Mouse (Mus musculus) adrenal gland, postnatal 36 days (tissue): Measurements from ENCODE around the gene Misp. TPM values are rescaled to one million over a fixed set of nuclear protein-coding genes. Genes with fewer than 3 reads are reported as not detected.

Experiments
- DNase-seq, 2 experiments: peaks; one replicate each; pipeline ENCODE4 v3.0.0; 2021; ENCODE audit warnings: mixed read lengths in 1 of 2
- long read RNA-seq, 2 experiments: library from polyadenylated mRNA; stranded (forward); transcript quantifications; one replicate each; pipeline ENCODE4 v2.0.0; 2021; ENCODE audit warnings: borderline sequencing depth in 2 of 2
- total RNA-seq, 2 experiments: library from RNA; stranded (reverse); gene quantifications; 2 replicates each; pipeline ENCODE4 v1.2.3; 2021

The Misp gene
- under 1 TPM in 1 of 2 experiments, not detected in 1; 0.43 TPM for total RNA-seq
- long read RNA-seq, experiment 1 = 0 reads
- long read RNA-seq, experiment 2 = 0 reads

DNA sequence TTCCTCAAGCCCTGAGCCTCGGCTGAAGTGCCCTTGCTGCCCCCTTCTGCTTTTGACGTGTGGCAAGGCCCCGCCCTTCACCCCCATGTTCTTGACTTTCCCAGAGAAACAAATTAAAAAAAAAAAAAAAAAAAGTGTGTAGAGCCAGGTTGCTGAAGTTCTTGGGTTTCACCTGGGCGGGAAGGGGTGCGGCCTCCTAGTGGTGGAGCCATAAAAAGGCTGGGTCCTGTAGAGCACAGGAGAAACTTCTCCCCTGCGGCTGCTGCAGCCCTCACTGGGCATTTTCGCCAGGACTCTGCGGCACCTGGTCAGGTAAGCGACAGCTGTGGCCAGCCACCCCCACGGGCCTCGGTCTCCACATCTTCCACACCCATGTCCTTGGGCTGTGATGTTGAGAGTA is at the start of gene Misp:
Gene Misp (plus strand): TSS at position 208 of the 400 bp plus-strand sequence.
- no peak for DNase-seq

DNA sequence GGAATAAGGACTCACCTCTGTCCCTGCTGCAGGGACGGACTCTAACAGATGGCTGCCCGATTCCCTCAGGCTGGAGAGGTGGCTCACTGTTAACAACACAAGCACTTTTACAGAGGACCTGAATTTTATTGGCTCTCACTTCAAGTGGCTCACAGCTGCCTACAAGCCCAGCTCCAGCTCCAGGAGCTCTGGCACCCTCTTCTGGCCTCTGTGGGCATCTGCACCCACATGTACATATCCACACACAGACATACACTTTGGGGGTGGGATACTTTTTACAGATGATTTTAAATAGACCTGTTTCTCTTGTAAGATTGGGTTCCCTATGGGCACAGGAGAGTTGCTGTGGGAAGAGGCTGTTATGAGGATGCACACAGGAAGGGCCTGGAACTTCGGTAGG is 48.5 kb upstream of the Misp start:
- DNase-seq = no peak

DNA sequence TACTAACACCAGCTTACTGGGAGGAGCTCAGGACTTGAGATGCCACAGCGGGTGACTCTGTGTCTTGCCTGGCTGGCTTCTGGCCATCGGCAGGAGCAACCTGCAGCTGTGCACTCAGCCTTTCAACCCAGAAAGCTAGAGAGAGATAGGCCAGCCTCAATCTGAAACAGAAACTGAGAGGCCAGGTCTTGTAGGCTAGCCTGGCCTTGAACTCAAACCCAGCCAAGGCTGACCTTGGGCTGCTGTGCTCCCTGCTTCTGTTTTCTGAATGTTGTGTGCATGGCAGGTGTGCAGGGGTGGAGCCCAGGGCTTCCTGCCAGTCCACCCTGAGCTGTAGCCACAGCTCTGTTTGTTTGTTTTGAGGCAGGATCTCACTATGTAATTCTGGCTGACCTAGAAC is 47.6 kb upstream of the Misp start:
- peak in 1 of 2 experiments; percentile 19 for DNase-seq

DNA sequence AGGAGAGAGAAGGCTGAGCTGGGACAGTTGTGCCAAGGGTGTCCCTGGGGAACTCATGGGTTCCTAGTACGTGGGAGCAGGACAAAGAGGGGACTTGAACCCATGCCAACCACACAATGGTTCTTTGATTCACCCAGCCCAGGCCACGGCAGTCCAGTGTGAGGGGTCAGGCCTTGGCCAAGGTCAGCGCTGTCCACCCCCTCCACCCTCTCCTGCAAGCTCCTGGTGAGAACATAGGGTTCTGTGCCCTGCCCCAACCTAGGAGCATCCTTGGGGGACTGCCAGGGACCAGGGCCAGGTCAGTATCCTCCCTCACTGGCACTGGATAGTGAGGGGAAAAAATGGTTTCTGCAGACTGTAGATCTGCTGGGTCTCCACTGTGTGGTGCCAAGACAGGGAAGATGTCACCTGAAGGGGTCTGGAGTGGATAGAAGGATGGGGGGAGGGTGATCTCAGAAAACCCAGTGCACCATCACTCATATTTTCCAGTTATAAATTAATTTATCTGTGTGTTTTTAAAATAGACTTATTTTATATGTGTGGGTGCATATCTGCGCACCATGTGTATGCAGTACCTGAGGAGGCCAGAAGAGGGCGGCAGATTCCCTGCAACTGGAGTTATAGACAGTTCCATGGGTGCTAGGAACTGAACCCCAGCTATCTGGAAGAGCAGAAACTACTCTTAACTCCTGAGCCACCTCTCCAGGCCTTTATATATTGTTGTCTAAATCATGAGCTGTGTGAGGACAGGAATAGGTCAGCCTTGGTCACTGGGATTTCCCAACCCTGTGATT is 46.1 kb upstream of the Misp start:
- DNase-seq = no peak

DNA sequence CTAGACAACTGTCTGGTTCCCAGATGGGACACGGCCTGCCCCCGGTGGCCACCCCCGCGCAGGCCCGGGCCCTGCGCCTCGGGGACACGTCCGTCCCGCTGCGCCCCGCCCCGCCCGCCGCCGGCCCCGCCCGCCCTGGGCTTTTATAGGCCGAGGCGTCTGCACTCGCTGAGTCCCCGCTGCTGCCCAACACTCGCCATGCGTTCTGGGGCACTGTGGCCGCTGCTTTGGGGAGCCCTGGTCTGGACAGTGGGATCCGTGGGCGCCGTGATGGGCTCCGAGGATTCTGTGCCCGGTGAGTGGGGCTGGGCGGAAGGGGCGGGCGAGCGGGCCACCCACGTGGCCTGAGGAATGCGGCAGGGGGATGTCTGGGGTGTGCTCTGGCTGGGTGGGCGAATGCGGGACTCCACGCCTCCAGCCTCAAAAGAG is 43.7 kb upstream of the Misp start, which contains the start of gene Fstl3:
Gene Fstl3 (plus strand): TSS at position 170 of the 429 bp plus-strand sequence.
- peak; percentile 72 to 79 for DNase-seq

DNA sequence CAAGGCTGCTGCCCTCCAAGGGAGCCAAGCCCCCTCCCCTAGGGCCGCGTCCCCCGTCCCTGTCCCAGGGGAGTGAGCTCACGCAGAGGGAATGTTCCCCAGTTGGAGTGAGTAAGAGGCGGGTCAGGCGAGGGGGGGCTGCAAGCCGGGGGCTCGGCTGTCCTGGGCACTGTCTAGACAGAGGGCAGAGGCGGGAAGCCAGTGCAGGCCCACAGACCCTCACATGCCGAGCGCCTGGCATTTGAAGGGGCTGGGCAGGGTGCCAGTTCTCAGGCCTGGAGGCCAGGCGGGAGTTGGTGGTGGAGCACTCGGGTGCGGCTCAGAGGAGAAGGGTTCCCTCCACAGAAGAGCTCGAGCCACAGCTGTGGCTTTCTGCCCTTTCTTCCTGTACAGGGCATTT is 42.8 kb upstream of the Misp start:
- peak; percentile 62 to 78 for DNase-seq

DNA sequence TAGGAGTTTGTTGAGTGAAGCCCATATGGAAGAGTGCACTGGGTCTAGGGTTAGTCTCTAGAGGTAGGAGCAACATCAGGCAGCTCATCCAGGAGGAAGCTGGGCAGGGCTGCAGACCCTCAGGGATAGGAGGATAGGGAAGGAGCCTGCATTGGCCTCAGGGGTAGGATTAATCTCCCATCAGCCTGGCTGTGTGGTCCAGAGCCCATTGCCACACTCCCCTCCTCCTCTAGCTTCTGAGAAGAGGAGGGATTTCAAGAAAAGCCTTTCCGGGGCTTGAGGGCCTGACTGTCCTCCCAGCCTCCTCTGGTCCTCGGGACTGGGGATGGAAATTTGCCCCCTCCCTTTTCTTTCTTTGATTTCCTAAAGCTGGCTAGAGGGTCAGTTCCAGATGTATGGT is 41.6 kb upstream of the Misp start:
- no peak for DNase-seq

DNA sequence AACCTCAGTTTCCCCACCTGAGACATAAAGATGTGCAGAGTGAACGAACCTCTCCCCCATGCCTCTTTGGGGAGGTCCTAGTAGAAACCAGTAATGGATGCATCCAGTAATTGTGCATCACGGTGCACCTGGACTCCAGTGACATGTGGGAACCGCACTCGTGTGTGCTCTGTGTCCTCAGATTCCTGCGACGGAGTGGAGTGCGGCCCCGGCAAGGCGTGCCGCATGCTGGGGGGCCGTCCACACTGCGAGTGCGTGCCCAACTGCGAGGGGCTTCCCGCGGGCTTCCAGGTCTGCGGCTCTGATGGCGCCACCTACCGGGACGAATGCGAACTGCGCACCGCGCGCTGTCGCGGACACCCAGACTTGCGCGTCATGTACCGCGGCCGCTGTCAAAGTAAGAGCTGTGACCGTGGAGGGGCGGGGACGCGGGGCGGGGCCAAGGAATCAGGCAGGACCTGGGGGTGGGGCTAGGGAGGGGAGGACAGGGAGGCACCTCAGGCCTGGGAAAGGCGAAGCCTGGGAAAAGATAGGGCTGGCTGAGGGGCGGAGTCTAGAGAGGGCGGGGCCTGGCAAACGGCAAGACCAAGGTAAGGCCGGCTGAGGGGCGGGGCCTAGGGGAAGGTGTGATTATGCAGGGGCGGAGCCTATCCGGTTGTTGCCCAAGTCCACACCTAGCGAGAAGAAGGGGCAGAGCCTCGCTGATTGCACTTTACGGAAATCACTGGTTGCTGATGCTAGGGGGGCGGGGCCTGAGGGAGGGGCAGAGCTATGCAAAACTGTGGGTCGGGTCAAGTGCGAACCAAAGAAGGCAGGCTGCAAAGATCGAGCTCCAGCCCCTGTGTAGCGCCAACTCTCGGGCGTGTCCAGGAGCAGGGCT is 40.8 kb upstream of the Misp start:
- peak; percentile 97 to 98 for DNase-seq

DNA sequence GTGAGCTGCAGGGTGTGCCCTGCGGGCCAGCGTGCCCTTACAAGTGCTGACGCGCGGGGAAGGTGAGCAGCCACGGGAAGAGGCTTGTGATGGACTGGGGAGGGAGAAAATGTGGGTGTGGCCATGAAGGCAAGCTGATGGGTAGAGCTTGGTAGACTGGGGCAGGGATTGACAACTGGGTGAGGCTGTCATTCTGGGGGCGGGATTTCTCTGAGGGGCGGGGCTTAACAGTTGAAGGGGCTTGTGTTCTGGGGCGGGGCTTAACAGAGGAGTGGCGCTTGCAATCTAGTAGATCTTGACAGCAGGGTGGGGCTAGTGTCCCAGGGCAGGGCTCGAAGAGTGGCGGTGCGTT is 40.1 kb upstream of the Misp start:
- peak in 1 of 2 experiments; percentile 63 for DNase-seq

DNA sequence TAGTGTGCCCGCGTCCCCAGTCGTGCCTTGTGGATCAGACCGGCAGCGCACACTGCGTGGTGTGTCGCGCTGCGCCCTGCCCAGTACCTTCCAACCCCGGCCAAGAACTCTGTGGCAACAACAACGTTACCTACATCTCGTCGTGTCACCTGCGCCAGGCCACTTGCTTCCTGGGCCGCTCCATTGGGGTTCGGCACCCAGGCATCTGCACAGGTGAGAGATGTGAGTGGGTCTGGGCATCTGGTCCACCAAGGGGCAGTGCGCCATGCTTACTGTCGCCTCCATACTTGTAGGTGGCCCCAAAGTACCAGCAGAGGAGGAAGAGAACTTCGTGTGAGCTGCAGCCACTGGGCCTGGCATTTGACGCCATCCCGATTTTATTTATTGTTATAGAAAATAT is 39.6 kb upstream of the Misp start:
- no peak for DNase-seq

DNA sequence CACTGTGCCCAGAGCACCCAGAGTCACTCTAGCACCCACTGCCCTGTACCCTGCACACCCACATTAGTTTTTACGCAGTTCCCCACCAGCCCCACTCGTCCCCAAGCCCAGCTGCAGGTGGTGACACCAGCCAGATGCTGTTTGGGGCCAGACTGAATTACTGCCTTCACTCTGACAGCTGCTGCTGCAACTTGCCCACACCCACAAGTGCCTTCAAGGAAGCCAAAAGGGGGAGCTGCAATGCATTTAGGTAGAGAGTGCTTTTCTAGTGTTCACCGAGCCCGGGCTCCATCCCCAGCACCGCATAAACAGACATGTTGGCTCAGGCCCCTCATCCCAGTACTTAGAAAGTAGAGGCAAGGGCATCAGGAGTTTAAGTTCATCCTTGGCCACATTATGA is 38.8 kb upstream of the Misp start:
- DNase-seq = no peak

DNA sequence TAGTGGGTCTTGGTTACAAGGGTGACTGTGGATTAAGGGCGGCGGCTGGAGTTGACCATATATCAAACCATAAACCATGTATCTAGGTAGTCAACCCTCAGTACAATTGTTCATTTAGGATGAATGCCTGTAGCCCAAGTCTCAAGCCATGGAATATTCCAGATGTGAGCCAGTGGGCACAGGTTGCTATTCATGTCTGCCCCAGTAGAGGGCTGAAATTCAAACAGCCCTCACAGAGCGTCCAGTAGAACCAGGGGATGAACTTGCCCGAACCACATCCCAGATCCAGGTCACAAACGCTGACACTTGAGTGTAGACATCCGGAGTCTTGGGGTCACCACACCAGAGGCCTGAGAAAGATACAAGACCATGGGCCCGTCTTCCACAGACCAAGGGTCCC is 37.7 kb upstream of the Misp start:
- DNase-seq = peak in 1 of 2 experiments; percentile 33

DNA sequence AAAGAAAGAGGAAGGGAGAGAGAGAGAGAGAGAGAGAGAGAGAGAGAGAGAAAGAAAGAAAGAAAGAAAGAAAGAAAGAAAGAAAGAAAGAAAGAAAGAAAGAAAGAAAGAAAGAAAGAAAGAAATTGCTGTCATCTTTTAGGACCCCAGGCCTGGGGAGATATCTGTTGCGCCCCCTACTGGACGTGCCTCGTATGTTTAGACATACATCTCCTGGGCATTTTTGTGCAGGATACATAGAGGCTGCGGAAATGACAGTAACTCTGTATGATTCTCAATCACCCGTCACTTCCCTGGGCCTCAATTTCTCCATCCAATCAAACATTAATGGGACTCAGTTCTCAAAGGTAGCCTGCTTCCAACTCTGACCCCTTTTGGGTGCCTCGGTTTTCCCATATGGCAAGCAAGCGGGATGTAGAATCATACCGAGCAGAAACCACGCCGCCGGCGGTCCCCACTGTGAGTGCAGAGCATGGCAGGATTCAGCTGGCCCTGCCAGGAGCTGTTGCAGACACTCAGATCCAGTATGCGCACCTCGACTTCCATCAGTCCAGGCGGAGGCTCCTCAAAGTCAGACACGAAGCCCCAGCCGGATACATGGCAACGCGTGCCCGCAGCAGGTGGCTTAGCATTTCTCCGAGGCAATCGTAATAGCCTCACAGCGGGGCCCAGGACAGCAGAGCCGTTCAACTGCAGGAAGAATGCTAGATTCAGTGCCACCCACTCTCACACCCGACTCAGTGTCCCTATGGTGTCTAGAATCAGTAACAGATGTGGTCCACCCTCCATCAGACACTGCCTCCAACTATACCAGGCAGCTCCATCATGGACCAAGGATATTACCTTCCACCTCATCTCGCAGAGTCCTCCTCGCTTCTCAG is 36.6 kb upstream of the Misp start:
- no peak for DNase-seq

DNA sequence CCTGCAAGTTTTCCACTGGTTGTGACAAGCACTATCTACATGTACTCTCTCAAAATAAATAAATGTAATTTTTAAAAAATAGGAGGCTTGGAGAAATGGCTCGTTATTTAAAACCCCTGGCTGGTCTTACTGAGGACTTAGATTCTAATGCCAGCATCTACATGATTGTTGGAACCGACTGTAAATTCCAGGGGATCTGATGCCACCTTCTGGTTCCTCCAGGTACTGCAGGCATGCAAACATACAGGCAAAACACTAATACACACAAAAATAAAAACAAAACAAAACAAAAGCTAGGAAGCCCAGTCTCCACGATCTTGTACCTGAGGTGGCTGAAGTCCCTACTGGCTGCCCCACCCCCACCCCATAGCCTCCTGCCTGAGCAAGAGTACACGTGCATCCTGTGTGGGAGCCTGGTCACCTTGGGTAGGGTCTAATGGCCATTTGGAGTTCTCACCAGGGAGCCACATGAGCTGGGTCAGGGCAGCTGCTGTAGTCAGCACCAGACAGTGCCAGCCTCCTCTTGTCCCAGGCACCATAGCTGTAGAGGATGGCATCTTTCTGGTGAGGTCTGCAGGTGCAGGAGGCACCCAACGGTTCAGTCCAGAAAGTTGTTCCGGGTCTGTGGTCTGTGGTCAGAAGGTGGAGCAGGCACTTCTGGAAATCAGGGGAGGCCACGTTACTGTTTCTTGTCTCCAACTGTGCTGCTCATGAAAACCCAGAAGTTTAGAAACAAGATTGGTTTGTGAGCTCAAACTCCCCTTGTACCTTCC is 32.2 kb upstream of the Misp start:
- peak; percentile 75 to 82 for DNase-seq

DNA sequence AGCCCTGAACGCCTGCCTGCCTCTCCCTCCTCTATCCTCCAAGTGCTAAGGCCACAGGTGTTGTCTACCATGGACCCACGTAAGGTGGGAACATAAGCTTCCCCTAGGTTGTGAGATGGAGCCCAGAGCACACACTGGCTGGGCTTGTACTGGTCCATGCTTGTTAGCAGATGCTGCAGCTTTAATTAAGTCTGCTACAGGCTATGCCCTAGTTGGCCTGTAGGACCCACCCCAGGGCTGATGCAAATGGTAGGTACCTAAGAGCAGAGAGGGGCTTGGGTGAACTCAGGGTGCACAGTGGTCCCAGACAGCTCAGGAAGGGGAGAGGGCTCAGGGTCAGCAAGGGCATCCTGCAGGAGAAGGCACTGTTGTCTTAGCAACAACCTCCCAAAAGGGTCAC is 31.2 kb upstream of the Misp start:
- DNase-seq = no peak

DNA sequence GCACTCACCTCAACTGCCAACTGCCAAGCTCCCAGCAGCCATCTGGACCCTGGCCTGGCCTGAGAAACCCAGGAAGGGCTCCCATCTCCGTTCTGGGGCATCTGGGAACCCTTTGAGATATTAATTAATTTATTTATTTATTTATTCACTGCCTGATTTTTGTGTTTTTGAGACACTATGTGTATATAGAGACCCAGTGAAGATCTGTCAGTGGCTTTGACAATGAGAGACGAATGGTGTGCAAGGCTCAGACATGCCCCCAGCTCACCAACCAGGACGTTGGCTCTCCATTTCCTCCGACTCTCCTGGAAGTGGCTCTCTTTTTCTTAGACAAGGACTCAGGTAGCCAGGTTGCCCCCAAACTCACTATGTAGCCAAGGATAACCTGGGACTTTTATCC is 29.9 kb upstream of the Misp start, which contains the start of gene Prss57:
Gene Prss57 (minus strand): TSS at position 101 of the 400 bp plus-strand sequence.
- DNase-seq = no peak

DNA sequence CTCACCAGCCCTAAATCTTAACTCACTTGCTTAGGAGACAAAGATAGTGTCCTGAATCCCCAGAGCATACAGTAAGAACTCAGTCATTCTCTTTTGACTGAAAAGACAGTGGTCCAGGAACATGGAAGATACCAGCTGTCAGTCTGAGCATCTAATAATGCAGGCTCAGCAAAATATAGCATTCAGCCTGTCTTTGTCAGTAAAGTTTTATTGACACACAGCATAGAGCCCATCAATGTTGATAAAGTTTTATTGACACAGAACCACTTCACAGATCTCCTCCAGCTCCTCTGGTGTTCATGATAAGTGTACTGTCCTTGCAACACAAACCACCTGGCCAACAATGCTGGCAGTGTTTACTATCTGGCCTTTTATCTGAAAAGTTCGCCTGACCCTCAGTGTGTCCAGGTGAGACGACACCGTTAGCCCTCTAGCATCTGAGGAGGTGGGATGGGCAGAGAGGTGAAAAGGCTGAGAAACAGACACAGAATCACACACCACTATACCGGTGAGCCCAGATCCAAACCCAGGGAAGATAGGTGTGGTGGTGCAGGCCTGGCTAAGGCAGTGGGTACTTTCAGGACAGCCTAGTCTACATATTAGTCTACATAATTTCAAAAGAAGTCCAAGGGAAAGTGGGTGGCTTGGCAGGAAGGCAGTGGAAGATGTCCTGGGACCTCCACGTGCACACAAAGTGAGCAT is 28.3 kb upstream of the Misp start:
- DNase-seq = no peak

DNA sequence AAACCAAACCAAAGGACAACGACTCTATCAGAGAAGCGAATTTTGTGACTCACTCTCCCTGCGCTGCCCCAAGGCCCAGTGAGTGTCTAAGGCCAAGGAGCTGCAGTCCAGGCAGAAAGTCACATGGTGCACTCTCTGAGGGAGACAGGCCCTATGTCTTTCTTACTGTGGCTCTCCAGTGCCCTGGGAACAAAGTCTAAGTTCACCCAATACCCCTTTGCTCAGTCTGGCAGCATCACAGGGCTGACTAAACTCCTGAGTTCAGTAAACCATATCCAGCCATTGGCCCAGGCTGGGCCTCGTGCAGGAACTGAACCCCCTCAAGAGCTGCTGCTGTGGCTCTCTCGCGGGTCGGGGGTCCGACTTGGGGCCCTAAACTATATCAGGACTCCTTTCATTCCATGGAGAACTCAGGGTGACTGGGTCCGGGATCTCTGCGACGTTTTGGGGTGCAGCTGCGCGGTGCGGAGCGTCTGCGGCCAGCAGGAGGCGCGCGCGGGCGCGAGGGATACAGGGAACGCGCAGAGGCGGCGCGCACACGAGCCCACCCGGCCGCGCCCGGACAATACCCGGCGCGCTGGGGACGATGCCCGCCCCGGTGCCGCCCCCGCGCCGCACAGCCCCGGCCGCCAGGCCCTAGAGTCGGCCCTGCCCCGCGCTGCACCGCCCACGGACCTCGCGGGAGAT is 27.6 kb upstream of the Misp start, which contains the start of gene Palm:
Gene Palm (plus strand): TSS at position 522 of the 687 bp plus-strand sequence.
- DNase-seq = peak; percentile 83 to 91

DNA sequence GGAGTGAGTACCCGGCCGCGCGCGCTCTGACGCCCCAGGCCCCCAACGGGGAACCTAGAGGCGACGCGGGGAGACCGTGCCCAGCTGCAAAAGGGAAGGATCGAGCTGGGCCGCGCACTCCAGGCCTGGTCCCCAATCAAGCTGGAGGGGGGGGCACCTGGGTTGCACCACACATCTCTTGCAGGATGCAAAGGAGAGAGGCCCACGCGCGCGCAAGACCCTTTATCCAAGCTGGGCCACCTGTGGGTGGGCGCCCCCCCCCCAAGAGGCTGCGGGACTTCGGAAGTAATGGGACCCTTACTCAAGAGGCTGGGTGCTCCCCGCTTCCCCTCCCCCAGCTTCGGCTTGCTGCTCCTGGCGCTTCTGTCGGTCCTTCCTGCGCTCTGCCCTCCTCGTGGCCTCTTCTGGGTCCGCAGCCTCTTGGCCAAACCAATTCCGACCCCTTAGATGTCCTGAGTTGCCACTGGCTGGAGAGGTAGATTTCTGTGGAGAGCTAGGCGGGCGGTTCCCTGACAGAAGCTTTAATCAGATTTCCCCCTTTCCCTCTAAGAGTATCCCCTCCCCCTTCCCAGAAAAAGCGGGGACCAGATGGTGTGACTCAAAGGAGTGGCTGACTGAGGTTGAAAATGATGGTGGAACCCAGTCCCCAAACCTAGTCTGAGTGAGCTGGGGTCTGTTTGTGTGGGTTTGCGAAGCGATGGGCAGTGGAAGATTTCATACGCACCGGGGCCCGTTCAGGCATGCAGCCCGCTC is 26.9 kb upstream of the Misp start:
- peak in 1 of 2 experiments; percentile 63 for DNase-seq
